Mouse (Mus musculus): ENCODE results near the gene Gm11634. TPM values are rescaled to one million over a fixed set of nuclear protein-coding genes. Genes with fewer than 3 reads are reported as not detected.
"Not testable (repeated sequence)": the region's sequence is repeated elsewhere in the genome, so short reads cannot be mapped to it uniquely, and the experiment has no call there.

The Gm11634 gene
- polyA plus RNA-seq, 1 experiment from 2014 or later = not detected

DNA sequence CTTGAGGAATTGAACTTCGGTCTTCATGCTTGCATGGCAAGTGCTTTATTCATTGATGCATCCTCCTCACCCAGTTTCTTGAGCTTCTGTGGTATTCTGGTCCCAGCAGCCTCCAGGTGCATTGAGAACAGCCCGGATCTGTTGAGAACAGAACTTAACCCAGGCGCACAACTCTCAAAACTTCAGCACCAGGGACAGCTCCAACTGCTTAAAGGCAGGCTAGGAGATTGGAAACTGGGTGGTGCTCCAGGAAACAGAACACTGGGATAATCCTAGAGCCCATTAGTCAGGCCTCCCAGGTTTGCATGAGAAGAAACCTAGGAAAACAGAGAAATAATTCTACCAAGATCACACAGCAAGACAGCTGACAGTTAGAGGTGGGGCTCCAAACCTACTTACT is 3.4 kb upstream of the Gm11634 start:
- Histone ChIP-seq H3K9me3 (ENCODE audit: control insufficient read depth, low read length) (no peaks in the 10 kb centered on the region), H3K27ac (replicated peaks in 1 of 2; ENCODE audit: control insufficient read depth in 1 of 2, insufficient read depth in 1 of 2, low read depth in 2 of 2, low read length in 2 of 2) (no peak overlapping the region), H3K4me1 (ENCODE audit: control insufficient read depth in 2 of 2, insufficient read depth in 2 of 2, low read length in 2 of 2) (no peaks in the 10 kb centered on the region), H3K27me3 (ENCODE audit: control insufficient read depth, insufficient read depth, low read length) (peaks cover 3% of the 10 kb centered on the region; the same call in 1 of the 2 replicates), H3K4me2 (ENCODE audit: low read length) (no peak overlapping the region), H3K36me3 (ENCODE audit: control insufficient read depth, insufficient read depth, low read length) (no peaks in the 10 kb centered on the region), H3K9ac (ENCODE audit: low read length) (no peak overlapping the region), H3K4me3 (ENCODE audit: control insufficient read depth in 1 of 2, insufficient read depth in 1 of 2, low read depth in 1 of 2, low read length in 2 of 2) (no peak overlapping the region)
- 4% methylated on average over 3 of the region's 3 CpGs for WGBS
- ATAC-seq (ENCODE audit: insufficient number of reproducible peaks, insufficient read depth, low FRiP score, low read depth) = no peak

DNA sequence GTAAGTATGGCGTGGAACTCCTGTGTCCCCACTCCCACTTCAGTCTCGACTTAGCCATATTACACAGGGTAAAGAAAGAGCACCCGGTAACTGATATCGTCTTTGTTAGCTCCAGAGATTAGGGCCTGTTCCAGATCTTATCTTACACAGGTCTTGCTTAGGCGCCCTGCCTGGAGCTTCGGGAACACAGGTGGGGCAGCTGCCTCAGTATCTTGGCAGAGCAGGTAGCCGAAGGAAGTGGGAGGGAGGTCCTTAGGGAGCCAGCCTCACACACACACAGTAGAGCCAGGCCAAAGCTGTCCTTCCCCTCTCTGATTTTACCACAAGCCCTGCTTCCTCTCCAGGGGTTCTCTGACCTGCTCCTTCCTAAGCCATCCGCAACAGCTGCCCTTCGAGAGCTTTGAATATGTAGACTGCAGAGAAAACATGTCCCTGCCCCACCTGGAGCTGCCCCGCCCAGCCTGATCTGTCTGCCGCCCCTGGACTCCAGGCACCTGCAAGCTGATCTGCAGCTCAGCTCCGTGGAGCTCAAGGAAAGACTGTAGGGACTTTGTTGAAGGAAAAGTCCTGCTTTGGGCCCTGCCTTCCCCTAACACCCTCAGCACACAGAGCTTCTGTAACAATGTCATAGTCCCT is 8.9 kb downstream of the Gm11634 start:
- no peaks in the 10 kb centered on the region for H3K9me3 ChIP-seq (ENCODE audit: control insufficient read depth, low read length)
- no peak overlapping the region for H3K4me3 ChIP-seq (ENCODE audit: control insufficient read depth in 1 of 2, insufficient read depth in 1 of 2, low read depth in 1 of 2, low read length in 2 of 2)
- H3K27ac ChIP-seq (replicated peaks in 1 of 2; ENCODE audit: control insufficient read depth in 1 of 2, insufficient read depth in 1 of 2, low read depth in 2 of 2, low read length in 2 of 2) = no peak overlapping the region
- no peaks in the 10 kb centered on the region for H3K27me3 ChIP-seq (ENCODE audit: control insufficient read depth, insufficient read depth, low read length)
- 76% methylated on average over 12 of the region's 12 CpGs for WGBS
- no peaks in the 10 kb centered on the region for H3K4me1 ChIP-seq (ENCODE audit: control insufficient read depth in 2 of 2, insufficient read depth in 2 of 2, low read length in 2 of 2)
- H3K36me3 ChIP-seq (ENCODE audit: control insufficient read depth, insufficient read depth, low read length) = peaks cover 11% of the 10 kb centered on the region; the same call in 1 of the 2 replicates
- no peak overlapping the region for H3K9ac ChIP-seq (ENCODE audit: low read length)
- no peak overlapping the region for H3K4me2 ChIP-seq (ENCODE audit: low read length)
- ATAC-seq (ENCODE audit: insufficient number of reproducible peaks, insufficient read depth, low FRiP score, low read depth) = no peak

DNA sequence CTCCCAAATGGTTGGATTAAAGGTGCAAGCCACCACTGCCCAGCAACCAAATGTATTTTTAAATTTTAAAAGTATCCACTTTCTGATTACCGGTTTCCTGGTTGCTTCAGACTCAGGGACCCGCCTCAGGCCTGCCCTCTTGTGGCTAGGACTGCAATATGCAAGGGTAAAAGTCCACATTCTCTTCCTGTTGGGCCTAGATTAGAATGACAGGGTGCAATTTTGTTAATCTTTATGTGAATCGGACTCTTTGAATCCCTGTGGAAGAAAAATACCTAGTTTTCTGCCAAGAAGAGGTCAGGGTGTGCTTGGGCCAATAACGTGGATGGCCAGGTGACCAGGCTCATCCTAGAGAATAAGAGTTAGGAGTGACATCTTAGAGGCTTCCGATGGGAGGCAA is 9.6 kb downstream of the Gm11634 start:
- H3K4me3 ChIP-seq (ENCODE audit: control insufficient read depth in 1 of 2, insufficient read depth in 1 of 2, low read depth in 1 of 2, low read length in 2 of 2) = no peak overlapping the region
- no peaks in the 10 kb centered on the region for H3K27me3 ChIP-seq (ENCODE audit: control insufficient read depth, insufficient read depth, low read length)
- H3K27ac ChIP-seq (replicated peaks in 1 of 2; ENCODE audit: control insufficient read depth in 1 of 2, insufficient read depth in 1 of 2, low read depth in 2 of 2, low read length in 2 of 2) = no peak overlapping the region
- no peak overlapping the region for H3K9ac ChIP-seq (ENCODE audit: low read length)
- peaks cover 11% of the 10 kb centered on the region; the same call in 1 of the 2 replicates for H3K36me3 ChIP-seq (ENCODE audit: control insufficient read depth, insufficient read depth, low read length)
- no peak overlapping the region for H3K4me2 ChIP-seq (ENCODE audit: low read length)
- H3K9me3 ChIP-seq (ENCODE audit: control insufficient read depth, low read length) = no peaks in the 10 kb centered on the region
- no peaks in the 10 kb centered on the region for H3K4me1 ChIP-seq (ENCODE audit: control insufficient read depth in 2 of 2, insufficient read depth in 2 of 2, low read length in 2 of 2)
- 29% methylated on average over 5 of the region's 5 CpGs for WGBS
- no peak for ATAC-seq (ENCODE audit: insufficient number of reproducible peaks, insufficient read depth, low FRiP score, low read depth)

DNA sequence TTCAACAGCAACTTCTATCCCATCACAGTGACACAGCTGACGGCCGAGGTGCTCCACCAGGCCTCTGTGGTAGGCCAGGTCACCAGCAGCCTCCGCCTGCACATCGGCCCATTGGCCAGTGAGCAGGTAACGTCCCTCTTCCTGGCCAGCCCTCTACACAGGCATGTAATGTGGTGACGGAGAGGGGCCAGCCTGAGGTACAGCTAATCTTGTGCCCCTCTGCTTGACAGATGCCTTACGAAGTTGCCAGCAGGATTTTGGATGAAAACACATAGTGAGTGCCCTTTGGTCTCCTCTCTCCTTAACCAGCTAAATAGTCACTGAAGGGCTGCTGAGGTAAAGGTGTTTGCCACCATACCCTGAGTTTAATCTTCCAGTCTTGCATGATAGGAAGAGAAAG is 10.2 kb downstream of the Gm11634 start:
- Histone ChIP-seq H3K9me3 (ENCODE audit: control insufficient read depth, low read length) (no peaks in the 10 kb centered on the region), H3K4me1 (ENCODE audit: control insufficient read depth in 2 of 2, insufficient read depth in 2 of 2, low read length in 2 of 2) (no peaks in the 10 kb centered on the region), H3K27me3 (ENCODE audit: control insufficient read depth, insufficient read depth, low read length) (no peaks in the 10 kb centered on the region), H3K4me2 (ENCODE audit: low read length) (no peak overlapping the region), H3K4me3 (ENCODE audit: control insufficient read depth in 1 of 2, insufficient read depth in 1 of 2, low read depth in 1 of 2, low read length in 2 of 2) (no peak overlapping the region), H3K27ac (replicated peaks in 1 of 2; ENCODE audit: control insufficient read depth in 1 of 2, insufficient read depth in 1 of 2, low read depth in 2 of 2, low read length in 2 of 2) (no peak overlapping the region), H3K36me3 (ENCODE audit: control insufficient read depth, insufficient read depth, low read length) (peaks cover 11% of the 10 kb centered on the region; the same call in 1 of the 2 replicates), H3K9ac (ENCODE audit: low read length) (no peak overlapping the region)
- no peak for ATAC-seq (ENCODE audit: insufficient number of reproducible peaks, insufficient read depth, low FRiP score, low read depth)
- 84% methylated on average over 7 of the region's 7 CpGs for WGBS

DNA sequence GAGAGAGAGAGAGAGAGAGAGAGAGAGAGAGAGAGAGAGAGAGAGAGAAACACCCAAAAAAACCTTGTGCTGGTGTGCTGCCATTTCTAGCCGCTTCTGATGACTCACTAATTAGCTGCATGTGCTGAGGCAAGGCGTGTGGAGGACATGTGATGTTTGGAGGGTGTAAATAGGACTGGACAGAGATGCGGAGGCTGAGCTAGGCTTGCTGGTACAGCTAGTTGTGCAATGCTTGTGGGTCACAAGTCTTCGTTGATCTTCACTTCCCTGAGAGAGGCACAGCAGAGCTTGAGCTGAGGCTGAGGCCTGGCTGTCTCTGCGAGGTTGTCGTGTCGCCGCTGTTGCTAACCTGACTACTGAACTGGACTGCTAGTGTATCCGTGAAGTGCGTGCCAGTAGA is 11.4 kb downstream of the Gm11634 start:
- H3K36me3 ChIP-seq (ENCODE audit: control insufficient read depth, insufficient read depth, low read length) = peaks cover 11% of the 10 kb centered on the region; the same call in 1 of the 2 replicates
- no peak for ATAC-seq (ENCODE audit: insufficient number of reproducible peaks, insufficient read depth, low FRiP score, low read depth)
- no peak overlapping the region for H3K9ac ChIP-seq (ENCODE audit: low read length)
- H3K4me2 ChIP-seq (ENCODE audit: low read length) = no peak overlapping the region
- H3K4me3 ChIP-seq (ENCODE audit: control insufficient read depth in 1 of 2, insufficient read depth in 1 of 2, low read depth in 1 of 2, low read length in 2 of 2) = no peak overlapping the region
- WGBS = 90% methylated on average over 10 of the region's 10 CpGs
- H3K27ac ChIP-seq (replicated peaks in 1 of 2; ENCODE audit: control insufficient read depth in 1 of 2, insufficient read depth in 1 of 2, low read depth in 2 of 2, low read length in 2 of 2) = no peak overlapping the region
- no peaks in the 10 kb centered on the region for H3K4me1 ChIP-seq (ENCODE audit: control insufficient read depth in 2 of 2, insufficient read depth in 2 of 2, low read length in 2 of 2)
- H3K9me3 ChIP-seq (ENCODE audit: control insufficient read depth, low read length) = no peaks in the 10 kb centered on the region
- no peaks in the 10 kb centered on the region for H3K27me3 ChIP-seq (ENCODE audit: control insufficient read depth, insufficient read depth, low read length)

DNA sequence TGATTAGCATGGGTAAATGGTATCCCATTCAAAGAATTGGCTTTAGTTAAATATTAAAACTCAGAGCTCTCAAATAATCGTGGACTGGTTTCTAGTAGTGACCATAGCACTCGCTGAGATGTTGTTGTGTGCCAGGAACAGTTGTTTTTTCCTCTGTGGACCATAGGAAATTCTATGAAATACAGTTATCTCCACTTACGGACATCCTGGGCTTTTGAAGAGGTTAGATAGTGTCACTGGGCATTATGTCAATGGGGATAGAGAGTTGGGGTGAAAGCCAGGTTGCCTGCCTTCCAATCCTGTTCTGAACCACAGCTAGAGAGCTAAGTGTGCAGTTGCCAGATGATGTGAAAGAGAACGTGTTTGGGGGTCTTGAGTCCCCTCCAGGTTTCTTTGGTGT is 13.3 kb downstream of the Gm11634 start:
- no peak overlapping the region for H3K4me2 ChIP-seq (ENCODE audit: low read length)

DNA sequence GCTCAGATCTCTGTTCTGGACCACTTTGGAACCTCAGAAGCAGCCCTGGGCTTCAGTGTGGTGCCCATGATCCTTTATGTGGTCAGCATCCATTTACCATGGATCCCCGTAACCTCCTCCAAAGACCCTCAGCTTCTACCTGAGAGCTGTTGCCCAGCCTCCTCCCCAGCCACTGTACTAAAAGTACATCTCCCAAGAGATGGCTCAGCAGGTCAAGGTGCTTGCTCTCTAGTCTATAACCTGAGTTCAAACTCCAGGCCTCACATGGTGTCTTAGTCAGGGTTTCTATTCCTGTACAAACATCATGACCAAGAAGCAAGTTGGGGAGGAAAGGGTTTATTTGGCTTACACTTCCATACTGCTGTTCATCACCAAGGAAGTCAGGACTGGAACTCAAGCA is 14.0 kb downstream of the Gm11634 start:
- not testable (repeated sequence) for H3K4me3 ChIP-seq (ENCODE audit: control insufficient read depth in 1 of 2, insufficient read depth in 1 of 2, low read depth in 1 of 2, low read length in 2 of 2); H3K9me3 ChIP-seq (ENCODE audit: control insufficient read depth, low read length); H3K4me2 ChIP-seq (ENCODE audit: low read length); ATAC-seq (ENCODE audit: insufficient number of reproducible peaks, insufficient read depth, low FRiP score, low read depth); H3K9ac ChIP-seq (ENCODE audit: low read length); H3K4me1 ChIP-seq (ENCODE audit: control insufficient read depth in 2 of 2, insufficient read depth in 2 of 2, low read length in 2 of 2); H3K27me3 ChIP-seq (ENCODE audit: control insufficient read depth, insufficient read depth, low read length); H3K27ac ChIP-seq (replicated peaks in 1 of 2; ENCODE audit: control insufficient read depth in 1 of 2, insufficient read depth in 1 of 2, low read depth in 2 of 2, low read length in 2 of 2)
- WGBS = 94% methylated on average over 1 of the region's 1 CpGs
- peaks cover 26% of the 10 kb centered on the region for H3K36me3 ChIP-seq (ENCODE audit: control insufficient read depth, insufficient read depth, low read length)

More for the DNA sequence above, 13.3 kb downstream of the Gm11634 start:
- Histone ChIP-seq H3K27me3 (ENCODE audit: control insufficient read depth, insufficient read depth, low read length) (no peaks in the 10 kb centered on the region), H3K9ac (ENCODE audit: low read length) (no peak overlapping the region), H3K9me3 (ENCODE audit: control insufficient read depth, low read length) (no peaks in the 10 kb centered on the region), H3K4me3 (ENCODE audit: control insufficient read depth in 1 of 2, insufficient read depth in 1 of 2, low read depth in 1 of 2, low read length in 2 of 2) (no peak overlapping the region), H3K36me3 (ENCODE audit: control insufficient read depth, insufficient read depth, low read length) (peaks cover 18% of the 10 kb centered on the region), H3K4me1 (ENCODE audit: control insufficient read depth in 2 of 2, insufficient read depth in 2 of 2, low read length in 2 of 2) (peaks cover 3 to 4% of the 10 kb centered on the region in 2 experiments; a peak in 3 of 4 replicates), H3K27ac (replicated peaks in 1 of 2; ENCODE audit: control insufficient read depth in 1 of 2, insufficient read depth in 1 of 2, low read depth in 2 of 2, low read length in 2 of 2) (no peak overlapping the region)
- no peak for ATAC-seq (ENCODE audit: insufficient number of reproducible peaks, insufficient read depth, low FRiP score, low read depth)
- WGBS = 59% methylated on average over 4 of the region's 4 CpGs

DNA sequence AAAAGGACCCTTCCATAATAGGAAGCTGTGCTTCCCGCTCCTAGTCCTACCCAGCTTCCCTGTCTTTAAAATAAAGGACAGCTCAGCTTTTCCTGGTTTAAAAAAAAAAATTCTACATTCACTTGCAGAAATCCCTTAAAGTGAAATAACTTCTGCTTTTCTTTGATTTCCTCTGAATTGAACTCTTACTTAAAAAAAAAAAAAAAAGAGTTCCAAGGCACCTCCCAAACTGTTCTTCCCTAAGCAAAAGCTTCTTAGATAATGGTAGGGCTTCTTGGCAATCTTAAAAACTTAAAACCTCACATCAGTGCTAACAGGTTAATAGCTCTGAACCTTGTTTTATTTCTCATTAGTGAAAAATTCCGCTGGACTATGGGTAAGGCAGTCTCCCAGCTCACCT is 15.9 kb downstream of the Gm11634 start:
- ATAC-seq (ENCODE audit: insufficient number of reproducible peaks, insufficient read depth, low FRiP score, low read depth) = no peak
- H3K4me3 ChIP-seq (ENCODE audit: control insufficient read depth in 1 of 2, insufficient read depth in 1 of 2, low read depth in 1 of 2, low read length in 2 of 2) = no peak overlapping the region
- peaks cover 44% of the 10 kb centered on the region for H3K36me3 ChIP-seq (ENCODE audit: control insufficient read depth, insufficient read depth, low read length)
- WGBS = 93% methylated on average over 2 of the region's 2 CpGs
- H3K27me3 ChIP-seq (ENCODE audit: control insufficient read depth, insufficient read depth, low read length) = no peaks in the 10 kb centered on the region
- peaks cover 3 to 4% of the 10 kb centered on the region in 2 experiments; a peak in 3 of 4 replicates for H3K4me1 ChIP-seq (ENCODE audit: control insufficient read depth in 2 of 2, insufficient read depth in 2 of 2, low read length in 2 of 2)
- H3K4me2 ChIP-seq (ENCODE audit: low read length) = no peak overlapping the region
- no peak overlapping the region for H3K27ac ChIP-seq (replicated peaks in 1 of 2; ENCODE audit: control insufficient read depth in 1 of 2, insufficient read depth in 1 of 2, low read depth in 2 of 2, low read length in 2 of 2)
- H3K9ac ChIP-seq (ENCODE audit: low read length) = no peak overlapping the region
- H3K9me3 ChIP-seq (ENCODE audit: control insufficient read depth, low read length) = no peaks in the 10 kb centered on the region

Data from heart, embryonic 14.5 days (tissue).